In the genomic region with DNA sequence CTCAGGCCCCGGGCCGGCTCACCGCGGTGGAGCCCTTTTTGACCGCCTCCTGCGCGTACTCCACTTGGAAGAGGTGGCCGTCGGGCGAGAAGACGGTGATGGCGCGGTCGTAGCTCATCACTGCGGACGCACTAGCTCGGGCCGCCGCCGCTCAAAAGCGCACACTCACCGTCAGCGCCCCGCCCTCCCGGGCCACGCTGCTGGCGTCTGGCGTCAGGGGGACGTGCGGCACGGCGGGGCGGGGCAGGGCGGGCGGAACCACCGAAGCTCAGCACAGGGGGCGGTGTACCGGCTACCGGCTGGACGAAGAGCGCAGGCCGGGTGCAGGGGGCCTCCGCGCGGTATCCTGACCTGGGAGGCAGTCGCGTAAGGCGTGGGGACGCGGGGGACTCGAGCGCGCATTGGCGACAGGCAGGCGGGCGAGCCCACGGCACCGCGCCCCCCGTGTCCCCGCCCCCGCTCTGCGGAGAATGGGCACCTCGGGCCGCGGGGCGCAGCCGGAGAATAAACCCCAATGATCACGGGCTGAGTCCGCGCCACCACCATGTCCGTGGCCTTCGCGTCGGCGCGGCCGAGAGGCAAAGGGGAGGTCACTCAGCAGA, we compare ENCODE assay signal across 8 mouse cellular contexts. TPM values are rescaled to one million over a fixed set of nuclear protein-coding genes. Genes with fewer than 3 reads are reported as not detected.
DNase-seq lines count a peak whose midpoint lies in the region; ATAC-seq and TF ChIP-seq lines count a peak whose summit lies in the region.

TSS of gene Psma7 (minus strand) at position 178 of the 602 bp plus-strand sequence.
TSS of gene Ss18l1 (plus strand) at position 254 of the 602 bp plus-strand sequence.

- peak; percentile 89 for ATAC-seq in erythroblast, adult 5-6 weeks (replicated peaks; ENCODE audit: low FRiP score, poor library complexity, severe bottlenecking)
- ATAC-seq in heart, embryonic 11.5 days (replicated peaks; ENCODE audit: insufficient number of reproducible peaks, low FRiP score, low TSS enrichment): peak; percentile 94
- peak; percentile 96 for ATAC-seq in kidney, embryonic 16.5 days (ENCODE audit: low FRiP score, low TSS enrichment)
- ATAC-seq in liver, embryonic 11.5 days (replicated peaks; ENCODE audit: low FRiP score): peak; percentile 94

- DNase-seq in CD4-positive helper T cell, adult 2 months (ENCODE audit: low read depth, low spot score): peak; percentile 94
- peak; percentile 97 for DNase-seq in brain, embryonic 14.5 days (ENCODE audit: low read depth)
- peak; percentile 88 for DNase-seq in liver, embryonic 11.5 days (ENCODE audit: low spot score)
- DNase-seq in spleen, postnatal 4 days (ENCODE audit: low spot score in 2 of 2): peak; percentile 91 to 96

- H3K36me3 ChIP-seq in heart, embryonic 11.5 days (ENCODE audit: control insufficient read depth, insufficient read depth, low read length): peaks cover 18% of the 10 kb centered on the region
- peaks cover 17% of the 10 kb centered on the region for H3K36me3 ChIP-seq in kidney, embryonic 16.5 days (ENCODE audit: insufficient read depth, low read length)
- peaks cover 17% of the 10 kb centered on the region for H3K36me3 ChIP-seq in liver, embryonic 11.5 days (ENCODE audit: control insufficient read depth, insufficient read depth, low read length)
- H3K36me3 ChIP-seq in myocyte (ENCODE audit: control insufficient read depth, insufficient read depth): peaks cover 14% of the 10 kb centered on the region

- H3K9ac ChIP-seq in heart, embryonic 11.5 days (ENCODE audit: low read depth, low read length): peak within 1 kb of the TSS; percentile 95
- H3K9ac ChIP-seq in kidney, embryonic 16.5 days (replicated peaks; ENCODE audit: low read length): peak within 1 kb of the TSS; percentile 93
- H3K9ac ChIP-seq in liver, embryonic 11.5 days (ENCODE audit: low read depth, low read length): peak within 1 kb of the TSS; percentile 91

- no peaks in the 10 kb centered on the region for H3K27me3 ChIP-seq in heart, embryonic 11.5 days (ENCODE audit: control insufficient read depth, insufficient read depth, low read length)
- no peaks in the 10 kb centered on the region for H3K27me3 ChIP-seq in kidney, embryonic 16.5 days (ENCODE audit: insufficient read depth, low read length)
- no peaks in the 10 kb centered on the region for H3K27me3 ChIP-seq in liver, embryonic 11.5 days (replicated peaks; ENCODE audit: control insufficient read depth, insufficient read depth, low read length)
- H3K27me3 ChIP-seq in myocyte (ENCODE audit: control insufficient read depth, insufficient read depth, insufficient read length): no peaks in the 10 kb centered on the region

- H3K79me2 ChIP-seq in myocyte (ENCODE audit: control insufficient read depth, insufficient read depth): peaks cover 51% of the 10 kb centered on the region

- H3K4me2 ChIP-seq in heart, embryonic 11.5 days: peak within 1 kb of the TSS; percentile 96
- H3K4me2 ChIP-seq in kidney, embryonic 16.5 days (replicated peaks; ENCODE audit: low read depth, low read length): peak within 1 kb of the TSS; percentile 91
- peak within 1 kb of the TSS; percentile 99 for H3K4me2 ChIP-seq in liver, embryonic 11.5 days
- peak within 1 kb of the TSS; percentile 98 for H3K4me2 ChIP-seq in myocyte (ENCODE audit: low read depth)

- peaks cover 15% of the 10 kb centered on the region for H3K4me1 ChIP-seq in heart, embryonic 11.5 days (ENCODE audit: control insufficient read depth, insufficient read depth, low read length)
- peaks cover 35% of the 10 kb centered on the region for H3K4me1 ChIP-seq in kidney, embryonic 16.5 days (ENCODE audit: insufficient read depth, low read length)
- peaks cover 12% of the 10 kb centered on the region for H3K4me1 ChIP-seq in liver, embryonic 11.5 days (replicated peaks; ENCODE audit: control insufficient read depth, insufficient read depth, low read length)

- peak; percentile 77 for TF ChIP-seq POLR2A in brain, embryonic 14.5 days (IDR thresholded peaks at IDR 0.05; ENCODE audit: borderline replicate concordance, extremely low read depth, insufficient read depth, insufficient read length, poor library complexity, severe bottlenecking)
- TF ChIP-seq POLR2A in myocyte (IDR thresholded peaks at IDR 0.05; ENCODE audit: insufficient read length, low read depth): peak; percentile 94

- no peaks in the 10 kb centered on the region for H3K9me3 ChIP-seq in heart, embryonic 11.5 days (replicated peaks; ENCODE audit: control insufficient read depth, low read length)
- no peaks in the 10 kb centered on the region; the same call in 1 of the 2 replicates for H3K9me3 ChIP-seq in kidney, embryonic 16.5 days (ENCODE audit: low read length)
- no peaks in the 10 kb centered on the region for H3K9me3 ChIP-seq in liver, embryonic 11.5 days (ENCODE audit: control insufficient read depth, low read length)

- peak within 1 kb of the TSS; percentile 72 for H3K4me3 ChIP-seq in heart, embryonic 11.5 days (ENCODE audit: low read depth, low read length)
- peak within 1 kb of the TSS; percentile 98 for H3K4me3 ChIP-seq in kidney, embryonic 16.5 days (ENCODE audit: low read length)
- peak within 1 kb of the TSS; percentile 98 for H3K4me3 ChIP-seq in liver, embryonic 11.5 days (ENCODE audit: low read depth, low read length)
- H3K4me3 ChIP-seq in myocyte: peak within 1 kb of the TSS; percentile 71

- peak within 1 kb of the TSS; percentile 80 for H3ac ChIP-seq in myocyte (ENCODE audit: control insufficient read depth, insufficient read length)

- H3K27ac ChIP-seq in heart, embryonic 11.5 days (ENCODE audit: low read depth, low read length): peak within 1 kb of the TSS; percentile 74
- H3K27ac ChIP-seq in kidney, embryonic 16.5 days (ENCODE audit: low read length): peak within 1 kb of the TSS; percentile 92
- peak within 1 kb of the TSS; percentile 92 for H3K27ac ChIP-seq in liver, embryonic 11.5 days (ENCODE audit: low read depth, low read length)

- no peak for TF ChIP-seq CTCF in brain, embryonic 14.5 days (IDR thresholded peaks at IDR 0.05; ENCODE audit: borderline replicate concordance, extremely low read depth, insufficient read depth, insufficient read length)

- under 1% methylated on average over 75 of the region's 78 CpGs for WGBS in heart, embryonic 11.5 days (ENCODE audit: insufficient replicate concordance)
- under 1% methylated on average over 74 of the region's 78 CpGs for WGBS in kidney, embryonic 16.5 days
- under 1% methylated on average over 70 of the region's 78 CpGs for WGBS in liver, embryonic 11.5 days

TF ChIP-seq in myocyte, 11 proteins besides CTCF, POLR2A, EP300 and RAD21:
- TF ChIP-seq CEBPB (IDR thresholded peaks at IDR 0.05; ENCODE audit: insufficient read depth, poor library complexity, severe bottlenecking): no peak
- no peak for TF ChIP-seq TCF3 (IDR thresholded peaks at IDR 0.05; ENCODE audit: insufficient read length, low read depth)
- TF ChIP-seq SRF (IDR thresholded peaks at IDR 0.05; ENCODE audit: control insufficient read depth, insufficient read length, low read depth): no peak
- no peak for TF ChIP-seq TCF12 (IDR thresholded peaks at IDR 0.05; ENCODE audit: insufficient read depth, poor library complexity, severe bottlenecking)
- no peak for TF ChIP-seq USF1 (IDR thresholded peaks at IDR 0.05; ENCODE audit: low read depth)
- TF ChIP-seq MAX (IDR thresholded peaks at IDR 0.05; ENCODE audit: low read depth): no peak
- TF ChIP-seq MYOD1 (IDR thresholded peaks at IDR 0.05; ENCODE audit: control insufficient read depth in 1 of 3, insufficient read length in 2 of 3, low read depth in 2 of 3): peak in 1 of 3 experiments; percentile 50
- TF ChIP-seq REST (IDR thresholded peaks at IDR 0.05; ENCODE audit: insufficient read depth, insufficient read length): no peak
- TF ChIP-seq MYOG (IDR thresholded peaks at IDR 0.05; ENCODE audit: control insufficient read depth in 1 of 3, insufficient read depth in 1 of 3, insufficient read length in 2 of 3, low read depth in 2 of 3): peak in 1 of 3 experiments; percentile 2
- peak; percentile 5 for TF ChIP-seq E2F4 (IDR thresholded peaks at IDR 0.05; ENCODE audit: insufficient read depth)
- TF ChIP-seq POLR2AphosphoS2 (IDR thresholded peaks at IDR 0.05; ENCODE audit: insufficient read length, low read depth): peak; percentile 94
TF ChIP-seq in myocyte: peak in this region for 4.

RNA-seq across cellular contexts. Expression of gene Psma7, which starts in this region (rescaled TPM):
- 324 and 394 TPM in 2 replicates for polyA plus RNA-seq in brain, embryonic 14.5 days (2012; rRNA removed)
- total RNA-seq in erythroblast, adult 5-6 weeks (2015; ENCODE audit: low replicate concordance): 66.3 and 90.5 TPM in 2 replicates
- total RNA-seq in erythroblast, adult 5-6 weeks (2017; ENCODE audit: low replicate concordance): 48.8 and 90.3 TPM in 2 replicates
- 495 and 521 TPM in 2 replicates for polyA plus RNA-seq in heart, embryonic 11.5 days (2014; fragmentation: Nextera tagmentation; extraction: Ambion mirVana)
- polyA plus RNA-seq in kidney, embryonic 16.5 days (2015; fragmentation: Nextera tagmentation; extraction: Ambion mirVana): 619 and 638 TPM in 2 replicates
- 710 and 721 TPM in 2 replicates for polyA plus RNA-seq in liver, embryonic 11.5 days (2014; fragmentation: Nextera tagmentation; extraction: Ambion mirVana)
- polyA plus RNA-seq in myocyte (2012; fragmentation: generic; extraction: Trizol): 395 TPM

RNA-seq across cellular contexts. Expression of gene Ss18l1, which starts in this region (rescaled TPM):
- polyA plus RNA-seq in brain, embryonic 14.5 days (2012; rRNA removed): 50.2 and 73.1 TPM in 2 replicates
- not detected in 2 replicates for total RNA-seq in erythroblast, adult 5-6 weeks (2015; ENCODE audit: low replicate concordance)
- 0.34 and 0.84 TPM in 2 replicates for total RNA-seq in erythroblast, adult 5-6 weeks (2017; ENCODE audit: low replicate concordance)
- polyA plus RNA-seq in heart, embryonic 11.5 days (2014; fragmentation: Nextera tagmentation; extraction: Ambion mirVana): 2.3 and 4.8 TPM in 2 replicates
- 7.0 and 7.4 TPM in 2 replicates for polyA plus RNA-seq in kidney, embryonic 16.5 days (2015; fragmentation: Nextera tagmentation; extraction: Ambion mirVana)
- polyA plus RNA-seq in liver, embryonic 11.5 days (2014; fragmentation: Nextera tagmentation; extraction: Ambion mirVana): 2.6 and 2.7 TPM in 2 replicates
- polyA plus RNA-seq in myocyte (2012; fragmentation: generic; extraction: Trizol): 1.6 TPM

Comparison
In these comparisons a context has a peak if more than half of its experiments do, and no peak if none do; other contexts are left out.
1. Peak in every context shown above with its lines: DNase-seq, ATAC-seq, H3K4me3 ChIP-seq and H3K27ac ChIP-seq.